Mouse (Mus musculus) cerebellum, adult 9-11 months (tissue): Measurements from ENCODE around the gene Ralgps2.
A peak's percentile ranks its signal among the peaks of the same experiment; 100 is the strongest.

ENCODE experiments used
- DNase-seq: peaks from one replicate; pipeline ENCODE4 v3.0.0; 2022

Ralgps2 gene

GRCm38 (mm10) chr1:156954216-156954615 is 14.8 kb upstream of the Ralgps2 start:
- no peak for DNase-seq

- DNase-seq, result no peak
Observed at GRCm38 (mm10) chr1:156950354-156950753, 10.9 kb upstream of the Ralgps2 start.

- peak; percentile 20 for DNase-seq
Observed at GRCm38 (mm10) chr1:156940584-156940983, 1.2 kb upstream of the Ralgps2 start.

DNA sequence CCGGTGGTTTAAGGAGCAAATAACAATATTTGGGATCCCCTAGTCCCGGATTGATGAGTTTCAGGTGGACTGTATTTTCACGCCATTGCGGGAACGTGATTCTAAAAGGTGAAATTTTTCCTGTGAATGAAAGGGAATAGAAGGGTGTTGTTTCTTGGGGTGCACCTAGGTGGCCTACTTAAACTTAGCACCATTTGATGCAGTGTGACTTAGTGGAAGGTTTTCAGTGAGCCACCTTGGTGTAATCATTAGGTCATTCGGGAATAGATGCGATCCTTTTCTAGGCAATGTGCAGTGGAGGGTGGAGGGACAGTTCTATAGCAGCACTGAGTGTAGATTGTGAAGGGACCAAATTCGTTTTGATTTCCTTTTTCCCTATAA is 706 bp upstream of the Ralgps2 start:
- no peak for DNase-seq

GRCm38 (mm10) chr1:156938705-156939242 is 652 bp downstream of the Ralgps2 start:
- DNase-seq, result peak; percentile 84

- DNase-seq, result no peak
Observed at GRCm38 (mm10) chr1:156937436-156937835, 2.0 kb downstream of the Ralgps2 start.

- no peak for DNase-seq
Observed at GRCm38 (mm10) chr1:156933712-156934111, 5.7 kb downstream of the Ralgps2 start.

GRCm38 (mm10) chr1:156932036-156932774 is 7.2 kb downstream of the Ralgps2 start:
- no peak for DNase-seq

- DNase-seq, result no peak
Observed at GRCm38 (mm10) chr1:156931106-156931870, 8.1 kb downstream of the Ralgps2 start.

- DNase-seq, result no peak
Observed at GRCm38 (mm10) chr1:156930263-156930662, 9.2 kb downstream of the Ralgps2 start.

DNA sequence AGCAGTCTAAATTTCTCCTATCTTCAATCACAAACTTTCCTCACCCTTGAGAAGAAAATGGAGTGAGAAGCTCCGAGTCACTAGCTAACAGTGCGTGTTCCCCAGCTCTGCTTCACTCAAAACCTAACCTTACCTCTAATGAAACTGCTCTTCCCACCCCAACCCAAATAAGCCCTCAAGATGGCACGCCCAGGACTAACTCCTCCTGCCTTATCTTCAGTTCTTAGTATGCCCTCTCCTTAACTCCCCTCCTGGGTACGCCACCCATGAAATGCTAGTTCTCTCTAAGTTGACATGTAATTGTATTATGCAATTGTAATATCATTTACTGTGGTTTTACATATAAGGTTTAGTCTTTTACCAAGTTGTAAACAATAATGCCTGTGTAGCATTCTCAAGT is 11.2 kb downstream of the Ralgps2 start:
- no peak for DNase-seq

- DNase-seq, result no peak
Observed at GRCm38 (mm10) chr1:156923511-156923910, 15.9 kb downstream of the Ralgps2 start.

GRCm38 (mm10) chr1:156922921-156923320 is 16.5 kb downstream of the Ralgps2 start:
- no peak for DNase-seq

GRCm38 (mm10) chr1:156921290-156921994 is 18.0 kb downstream of the Ralgps2 start:
- no peak for DNase-seq

DNA sequence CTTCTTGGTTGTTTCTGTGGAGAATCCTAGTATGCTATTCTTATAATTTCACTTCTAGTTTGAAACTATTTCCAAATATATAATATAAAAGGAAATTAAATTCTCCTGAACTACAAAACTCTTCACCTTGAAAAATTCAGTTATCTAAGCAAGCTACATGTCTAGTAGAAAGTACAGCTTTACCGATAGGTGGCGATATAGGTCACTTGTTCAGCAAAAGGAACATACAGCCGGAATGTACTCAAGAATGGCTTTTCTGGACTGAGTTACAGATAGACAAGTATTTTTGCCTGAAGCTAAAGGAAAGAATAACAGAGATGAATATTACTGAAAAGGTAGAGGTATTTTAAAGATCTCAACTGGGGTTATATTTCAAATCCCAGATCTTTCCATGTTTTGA is 22.0 kb downstream of the Ralgps2 start:
- peak; percentile 23 for DNase-seq

GRCm38 (mm10) chr1:156916361-156916760 is 23.1 kb downstream of the Ralgps2 start:
- no peak for DNase-seq

GRCm38 (mm10) chr1:156914942-156915341 is 24.5 kb downstream of the Ralgps2 start:
- no peak for DNase-seq

DNA sequence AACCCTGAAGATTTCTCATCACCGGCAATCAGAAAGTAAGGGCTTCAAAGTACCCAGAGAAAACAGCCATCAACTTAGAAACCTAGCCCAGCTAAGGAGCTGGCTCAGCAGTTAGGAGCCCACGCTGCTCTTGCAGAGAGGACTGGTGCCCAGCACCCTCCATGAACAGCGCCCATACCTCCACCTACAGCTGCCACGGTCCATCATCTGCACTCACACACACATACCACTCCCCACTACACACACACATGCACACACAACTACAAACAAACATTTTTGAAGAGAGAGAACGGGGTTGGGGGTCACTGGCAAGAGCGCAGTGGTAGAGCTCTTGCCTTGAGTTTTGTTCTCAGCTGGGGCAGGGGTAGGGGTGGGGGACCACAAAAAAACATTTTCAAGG is 26.2 kb downstream of the Ralgps2 start:
- no peak for DNase-seq

GRCm38 (mm10) chr1:156910948-156911347 is 28.5 kb downstream of the Ralgps2 start:
- DNase-seq, result no peak

- DNase-seq, result no peak
Observed at GRCm38 (mm10) chr1:156909866-156910265, 29.6 kb downstream of the Ralgps2 start.

DNA sequence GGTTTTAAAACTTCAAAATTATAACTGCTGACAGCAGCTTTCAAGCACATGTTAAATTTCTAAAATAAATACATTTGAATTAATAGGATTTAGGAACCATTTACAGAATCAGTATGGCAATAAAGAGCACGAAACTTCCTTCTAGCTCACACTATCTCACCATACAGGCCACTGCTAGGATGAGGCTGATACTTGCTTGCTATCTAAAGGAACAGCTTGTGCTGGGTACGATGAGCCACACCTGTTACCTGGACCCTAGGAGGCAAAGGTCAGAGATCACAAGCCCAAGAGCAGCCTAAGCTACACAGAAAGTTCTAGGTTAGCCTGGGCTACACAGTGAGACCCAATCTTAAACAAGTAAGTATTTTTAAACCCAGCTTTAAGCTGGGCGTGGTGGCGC is 30.2 kb downstream of the Ralgps2 start:
- DNase-seq, result no peak

GRCm38 (mm10) chr1:156905660-156906059 is 33.8 kb downstream of the Ralgps2 start:
- no peak for DNase-seq

GRCm38 (mm10) chr1:156903899-156904298 is 35.5 kb downstream of the Ralgps2 start:
- DNase-seq, result no peak
